Mouse (Mus musculus) forebrain, embryonic 11.5 days (tissue): ENCODE results near the gene Shroom1. TPM values are rescaled to one million over a fixed set of nuclear protein-coding genes. Genes with fewer than 3 reads are reported as not detected.

Source experiments
- ATAC-seq: fragments of 200-750 bp; cut with Nextera tagmentation; replicated peaks from 2 replicates; pipeline ENCODE4 v1.8.0; 2017; ENCODE audit warnings: moderate TSS enrichment; ENCODE audit not compliant: low FRiP score
- DNase-seq: peaks from one replicate; pipeline ENCODE4 v3.0.0-alpha.2; 2017; ENCODE audit warnings: low spot score
- H3K27ac ChIP-seq: fragments of 300-500 bp; sonication (generic); 2 replicates; pipeline ENCODE4 v1.5.1; 2014; ENCODE audit warnings: low read depth, low read length
- H3K27me3 ChIP-seq: fragments of 300-500 bp; sonication (generic); 2 replicates; pipeline ENCODE4 v1.6.1; 2014; ENCODE audit warnings: mild to moderate bottlenecking, low read length, mixed read lengths; ENCODE audit not compliant: control insufficient read depth, insufficient read depth
- H3K36me3 ChIP-seq: fragments of 300-500 bp; sonication (generic); 2 replicates; pipeline ENCODE4 v1.6.1; 2014; ENCODE audit warnings: mild to moderate bottlenecking, low read length, moderate library complexity, mixed read lengths; ENCODE audit not compliant: control insufficient read depth, insufficient read depth
- H3K4me1 ChIP-seq: fragments of 300-500 bp; sonication (generic); replicated peaks from 2 replicates; pipeline ENCODE4 v1.6.1; 2014; ENCODE audit warnings: low read length, mixed read lengths; ENCODE audit not compliant: control insufficient read depth, insufficient read depth
- H3K4me2 ChIP-seq: fragments of 300-500 bp; sonication (generic); 2 replicates; pipeline ENCODE4 v1.6.1; 2014; ENCODE audit warnings: low read depth, mild to moderate bottlenecking, low read length, moderate library complexity, mixed read lengths; ENCODE audit not compliant: severe bottlenecking
- H3K4me3 ChIP-seq: fragments of 300-500 bp; sonication (generic); 2 replicates; pipeline ENCODE4 v1.5.1; 2014; ENCODE audit warnings: low read depth, low read length
- H3K9ac ChIP-seq: fragments of 300-500 bp; sonication (generic); 2 replicates; pipeline ENCODE4 v1.6.1; 2014; ENCODE audit warnings: low read length
- H3K9me3 ChIP-seq: fragments of 300-500 bp; sonication (generic); 2 replicates; pipeline ENCODE4 v1.6.1; 2016; ENCODE audit warnings: low read length, mixed read lengths; ENCODE audit not compliant: control insufficient read depth
- WGBS: fragments of 180-500 bp; shearing (Covaris S2); extraction: QIAGEN DNeasy Blood & Tissue Kit; methylation state at CpG from one replicate; pipeline ENCODE4 v1.1.7; 2014; 5-methylcytosine and 5-hydroxymethylcytosine counted together
- polyA plus RNA-seq: library from polyadenylated mRNA; unstranded; fragments of >200 nt; fragmentation: Nextera tagmentation; extraction: Ambion mirVana; gene quantifications from 2 replicates; pipeline ENCODE4 v1.2.1, GENCODE M21; 2014

Gene Shroom1
- polyA plus RNA-seq, 1 experiment from 2014 or later: 1.1 TPM

GRCm38 (mm10) chr11:53435504-53435903 lies 21.5 kb upstream of the Shroom1 start:
- H3K27ac ChIP-seq: no peak overlapping the region
- ATAC-seq: no peak
- WGBS: 89% methylated on average over 8 of the region's 8 CpGs
- no peaks in the 10 kb centered on the region for H3K27me3 ChIP-seq
- peaks cover 3% of the 10 kb centered on the region; the same call in 1 of the 2 replicates for H3K4me1 ChIP-seq
- no peak for DNase-seq
- H3K4me3 ChIP-seq: no peak overlapping the region
- no peak overlapping the region for H3K9ac ChIP-seq
- H3K36me3 ChIP-seq: no peaks in the 10 kb centered on the region
- no peak overlapping the region for H3K4me2 ChIP-seq
- H3K9me3 ChIP-seq: no peaks in the 10 kb centered on the region

GRCm38 (mm10) chr11:53436338-53436737 lies 20.7 kb upstream of the Shroom1 start:
- Histone ChIP-seq H3K4me3 (no peak overlapping the region), H3K9me3 (no peaks in the 10 kb centered on the region), H3K27ac (no peak overlapping the region), H3K27me3 (no peaks in the 10 kb centered on the region), H3K9ac (no peak overlapping the region), H3K4me2 (no peak overlapping the region), H3K36me3 (no peaks in the 10 kb centered on the region), H3K4me1 (peaks cover 2% of the 10 kb centered on the region; the same call in 1 of the 2 replicates)
- 85% methylated on average over 6 of the region's 6 CpGs for WGBS
- no peak for ATAC-seq
- DNase-seq: no peak

- Histone ChIP-seq H3K4me3 (no peak overlapping the region), H3K27ac (no peak overlapping the region), H3K9me3 (no peaks in the 10 kb centered on the region), H3K4me2 (no peak overlapping the region), H3K27me3 (no peaks in the 10 kb centered on the region), H3K9ac (no peak overlapping the region), H3K36me3 (no peaks in the 10 kb centered on the region), H3K4me1 (no peaks in the 10 kb centered on the region)
- DNase-seq: no peak
- no peak for ATAC-seq
- WGBS: 50% methylated on average over 12 of the region's 12 CpGs
Measured at GRCm38 (mm10) chr11:53441921-53442320, 15.1 kb upstream of the Shroom1 start.

GRCm38 (mm10) chr11:53443861-53444260 lies 13.1 kb upstream of the Shroom1 start:
- 41% methylated on average over 6 of the region's 6 CpGs for WGBS
- no peak for ATAC-seq
- Histone ChIP-seq H3K9me3 (no peaks in the 10 kb centered on the region), H3K4me1 (no peaks in the 10 kb centered on the region), H3K27ac (no peak overlapping the region), H3K4me2 (no peak overlapping the region), H3K36me3 (no peaks in the 10 kb centered on the region), H3K4me3 (no peak overlapping the region), H3K9ac (no peak overlapping the region), H3K27me3 (no peaks in the 10 kb centered on the region)
- DNase-seq: no peak

GRCm38 (mm10) chr11:53445562-53445961 lies 11.4 kb upstream of the Shroom1 start:
- no peaks in the 10 kb centered on the region for H3K36me3 ChIP-seq
- no peak overlapping the region for H3K9ac ChIP-seq
- no peaks in the 10 kb centered on the region for H3K27me3 ChIP-seq
- no peak overlapping the region for H3K4me3 ChIP-seq
- H3K4me2 ChIP-seq: no peak overlapping the region
- H3K4me1 ChIP-seq: no peaks in the 10 kb centered on the region
- WGBS: 62% methylated on average over 13 of the region's 13 CpGs
- no peak overlapping the region for H3K27ac ChIP-seq
- DNase-seq (no peak), ATAC-seq (no peak)
- H3K9me3 ChIP-seq: no peaks in the 10 kb centered on the region

GRCm38 (mm10) chr11:53446183-53446582 lies 10.8 kb upstream of the Shroom1 start:
- no peak overlapping the region for H3K9ac ChIP-seq
- no peaks in the 10 kb centered on the region for H3K27me3 ChIP-seq
- no peaks in the 10 kb centered on the region for H3K9me3 ChIP-seq
- DNase-seq (no peak), ATAC-seq (no peak)
- no peaks in the 10 kb centered on the region for H3K36me3 ChIP-seq
- WGBS: 87% methylated on average over 13 of the region's 13 CpGs
- H3K4me1 ChIP-seq: no peaks in the 10 kb centered on the region
- no peak overlapping the region for H3K4me2 ChIP-seq
- H3K27ac ChIP-seq: no peak overlapping the region
- H3K4me3 ChIP-seq: no peak overlapping the region

GRCm38 (mm10) chr11:53447996-53448395 lies 9.0 kb upstream of the Shroom1 start:
- no peaks in the 10 kb centered on the region for H3K4me1 ChIP-seq
- no peak for DNase-seq
- H3K27me3 ChIP-seq: no peaks in the 10 kb centered on the region
- H3K27ac ChIP-seq: no peak overlapping the region
- 89% methylated on average over 8 of the region's 8 CpGs for WGBS
- H3K9ac ChIP-seq: no peak overlapping the region
- H3K4me2 ChIP-seq: no peak overlapping the region
- no peaks in the 10 kb centered on the region for H3K36me3 ChIP-seq
- ATAC-seq: no peak
- no peaks in the 10 kb centered on the region for H3K9me3 ChIP-seq
- H3K4me3 ChIP-seq: no peak overlapping the region

GRCm38 (mm10) chr11:53448529-53448928 lies 8.5 kb upstream of the Shroom1 start:
- Histone ChIP-seq H3K27ac (no peak overlapping the region), H3K4me2 (no peak overlapping the region), H3K4me3 (no peak overlapping the region), H3K27me3 (no peaks in the 10 kb centered on the region), H3K9me3 (no peaks in the 10 kb centered on the region), H3K36me3 (no peaks in the 10 kb centered on the region), H3K4me1 (no peaks in the 10 kb centered on the region), H3K9ac (no peak overlapping the region)
- DNase-seq: no peak
- ATAC-seq: no peak
- 88% methylated on average over 1 of the region's 1 CpGs for WGBS

- no peak overlapping the region for H3K4me3 ChIP-seq
- WGBS: 75% methylated on average over 15 of the region's 15 CpGs
- H3K9ac ChIP-seq: no peak overlapping the region
- H3K9me3 ChIP-seq: no peaks in the 10 kb centered on the region
- DNase-seq (no peak), ATAC-seq (no peak)
- no peaks in the 10 kb centered on the region for H3K36me3 ChIP-seq
- no peak overlapping the region for H3K4me2 ChIP-seq
- no peak overlapping the region for H3K27ac ChIP-seq
- no peaks in the 10 kb centered on the region for H3K4me1 ChIP-seq
- no peaks in the 10 kb centered on the region for H3K27me3 ChIP-seq
Measured at GRCm38 (mm10) chr11:53450070-53450705, 6.8 kb upstream of the Shroom1 start.
